Mouse (Mus musculus) layer of hippocampus, adult 18-20 months (tissue): ENCODE measurements at regions not wholly inside any gene's neighbourhood (a gene's known extent, or its start where the extent isn't known, plus 50 kb on each side); places are given as distances from the start of the nearest gene placed in this dataset.
"Not testable (repeated sequence)": the region's sequence is repeated elsewhere in the genome, so short reads cannot be mapped to it uniquely, and the experiment has no call there.

Source experiments
- DNase-seq, 2 experiments: peaks; one replicate each; pipeline ENCODE4 v3.0.0; 2022; ENCODE audit warnings: low spot score in 2 of 2

GRCm38 (mm10) chr16:65629186-65629585 is 66.7 kb upstream of the Chmp2b start:
- peak; percentile 32 to 83 for DNase-seq

DNA sequence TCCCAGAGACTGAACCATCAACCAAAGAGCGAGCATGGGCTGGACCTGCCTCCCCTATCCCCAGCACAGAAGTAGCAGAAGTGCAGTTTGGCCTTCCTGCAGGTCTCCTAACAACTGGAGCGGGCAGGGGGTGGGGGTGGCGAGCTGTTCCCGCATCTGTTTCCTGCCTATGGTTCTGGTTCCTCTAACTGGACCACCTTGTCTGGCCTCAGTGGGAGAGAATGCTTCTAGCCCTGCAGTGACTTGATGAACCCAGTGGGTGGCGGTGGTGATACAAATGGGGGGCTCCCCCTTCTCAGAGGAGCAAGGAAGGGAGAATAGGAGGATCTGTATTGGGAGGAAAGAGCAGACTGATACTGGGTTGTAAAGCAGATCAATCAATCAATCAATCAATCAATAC is 69.2 kb upstream of the Chmp2b start:
- no peak for DNase-seq

DNA sequence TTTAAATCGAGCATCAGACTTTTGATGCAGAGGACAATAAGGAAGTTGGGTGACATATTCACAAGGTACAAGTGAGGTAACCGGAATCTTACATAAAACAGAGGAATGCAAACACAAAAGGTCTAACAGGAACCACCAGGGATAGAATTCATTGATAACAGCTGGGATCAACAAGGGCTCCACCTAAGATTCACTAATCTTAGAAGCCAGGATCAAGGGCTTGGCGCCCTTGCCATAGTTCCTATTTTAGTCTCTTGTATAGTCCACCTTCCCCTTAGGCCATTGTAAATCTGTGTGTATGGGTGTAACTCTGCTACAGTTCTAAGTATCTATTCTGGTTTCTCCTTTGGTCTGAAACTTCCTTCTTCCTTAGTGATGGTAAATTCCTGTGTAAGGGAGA is 84.2 kb upstream of the Chmp2b start:
- not testable (repeated sequence) for DNase-seq

DNA sequence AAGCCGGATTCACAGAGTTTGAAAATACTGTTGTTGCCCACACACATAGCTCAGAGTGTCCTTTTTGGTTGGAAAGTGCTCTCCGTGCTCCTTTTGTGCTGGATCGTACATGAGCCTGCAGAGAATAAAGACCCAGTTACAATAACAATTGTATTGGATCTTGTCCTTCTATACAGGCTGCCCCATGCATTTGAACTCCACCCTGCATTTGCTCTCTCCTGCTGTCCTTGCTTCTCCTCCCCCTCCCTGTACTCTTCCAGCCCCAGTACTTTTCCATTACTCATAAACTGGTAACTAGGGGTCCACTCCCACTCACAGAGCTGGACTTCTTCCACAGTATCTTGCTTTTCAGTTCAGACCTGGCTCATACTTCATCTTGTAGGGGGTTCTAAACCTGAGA is 86.5 kb upstream of the Chmp2b start:
- DNase-seq = no peak

- no peak for DNase-seq
These were observed 93.0 kb upstream of the Chmp2b start for GRCm38 (mm10) chr16:65655490-65655889.

DNA sequence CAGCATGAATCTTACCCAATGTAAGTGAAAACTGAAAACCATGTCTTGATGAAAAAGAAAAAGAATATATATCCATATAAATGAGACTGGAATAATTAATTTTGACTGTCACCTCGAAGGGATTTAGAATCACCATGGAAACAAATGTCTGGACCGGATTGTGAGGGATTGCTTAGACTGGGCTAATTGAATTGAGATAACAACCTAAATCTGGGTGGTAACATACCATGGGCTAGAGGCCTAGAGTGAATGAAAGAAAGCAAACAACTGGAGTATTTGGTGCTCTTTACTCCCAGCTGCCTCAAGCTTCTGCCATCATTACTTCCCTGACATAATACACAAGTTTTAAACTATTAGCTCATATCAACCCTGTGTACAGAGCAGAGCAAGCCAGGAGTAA is 95.3 kb upstream of the Chmp2b start:
- DNase-seq = no peak

DNA sequence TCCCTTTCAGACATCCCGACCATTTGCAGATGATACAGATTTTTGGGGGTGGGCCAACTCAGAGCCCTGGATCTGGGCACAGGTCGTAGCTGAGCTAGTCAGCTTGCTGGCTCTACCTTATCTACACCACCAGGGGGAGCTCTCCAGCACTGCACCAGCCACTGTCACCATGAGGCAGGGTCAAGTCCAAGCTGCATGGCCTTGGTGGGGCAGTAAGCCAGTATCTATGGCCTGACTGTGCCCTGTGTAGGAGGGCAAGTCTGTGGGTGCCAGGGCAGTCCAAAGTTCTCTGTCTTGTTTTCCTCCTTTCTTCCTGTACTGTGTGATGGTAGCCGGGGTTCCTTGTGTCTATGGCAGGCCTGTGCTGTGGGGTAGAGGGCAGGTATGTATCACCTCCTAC is 102.3 kb upstream of the Chmp2b start:
- DNase-seq = peak in 1 of 2 experiments; percentile 14

DNA sequence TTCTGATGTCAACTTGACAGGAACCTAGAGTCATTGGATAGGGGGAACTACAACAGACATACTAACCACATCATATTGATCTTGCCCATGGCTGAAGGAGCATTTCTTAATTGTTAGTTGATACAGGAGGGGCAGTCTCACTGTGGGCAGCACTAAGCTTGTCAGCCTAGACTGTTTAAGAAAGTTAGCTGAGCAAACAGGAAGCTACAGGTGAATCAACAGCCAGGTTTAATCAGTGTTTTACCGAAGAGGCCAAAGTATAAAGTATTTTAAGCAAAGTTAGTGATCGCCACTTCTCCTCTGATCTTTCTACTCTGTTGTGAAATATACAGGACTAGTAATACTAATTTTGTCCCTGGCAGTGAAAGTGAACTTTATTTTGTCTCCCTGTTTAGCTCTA is 109.6 kb upstream of the Chmp2b start:
- no peak for DNase-seq

DNA sequence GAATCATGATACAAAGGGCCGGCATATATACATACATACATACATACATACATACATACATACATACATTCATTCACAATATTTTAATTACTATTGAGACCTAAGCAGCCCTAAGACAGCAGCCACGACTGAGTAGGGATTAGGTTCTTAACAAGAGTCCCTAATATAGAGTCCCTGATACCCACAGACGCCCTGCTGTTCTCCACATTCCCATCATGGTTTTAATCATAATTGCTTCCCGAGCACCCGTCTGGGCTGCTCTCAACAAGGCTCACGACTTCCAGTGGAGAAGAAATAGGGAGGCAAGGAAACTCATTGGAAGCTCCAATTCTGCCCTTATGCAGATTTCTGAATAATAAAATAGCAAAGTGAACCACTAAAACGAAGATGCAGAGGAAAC is 120.6 kb upstream of the Chmp2b start:
- DNase-seq = no peak

DNA sequence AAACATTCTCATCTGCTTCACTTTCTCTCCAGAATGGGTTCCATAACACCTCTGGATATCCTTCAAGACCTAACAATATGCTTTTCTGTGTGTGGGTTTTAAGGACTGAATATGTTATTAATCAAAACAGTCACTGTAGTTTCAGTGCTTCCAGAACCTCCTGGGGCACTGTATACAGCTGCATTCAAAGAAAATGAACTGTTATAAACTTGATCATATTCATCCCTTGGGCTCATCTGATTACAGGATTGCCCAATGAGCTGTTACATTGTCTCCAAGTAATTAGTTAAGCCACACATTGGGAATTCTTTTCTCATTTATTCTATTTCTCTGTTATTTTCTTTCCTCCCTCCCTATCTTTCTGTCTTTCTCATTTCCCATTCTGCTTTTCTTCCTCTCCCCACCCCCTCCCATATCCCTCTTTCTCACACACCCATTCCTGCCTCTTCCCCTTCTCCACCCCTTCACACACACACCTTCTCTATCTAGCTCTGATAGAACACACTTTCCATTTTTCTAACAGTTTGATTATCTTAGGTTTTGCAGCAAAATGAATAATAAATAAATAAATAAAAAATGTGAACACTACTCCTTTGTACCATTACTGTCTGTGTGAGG is 121.3 kb upstream of the Chmp2b start:
- no peak for DNase-seq

- DNase-seq = no peak
These were observed 121.4 kb upstream of the Vgll3 start for GRCm38 (mm10) chr16:65693626-65694025.

GRCm38 (mm10) chr16:65715631-65716030 is 99.4 kb upstream of the Vgll3 start:
- no peak for DNase-seq

GRCm38 (mm10) chr16:65718791-65719472 is 96.1 kb upstream of the Vgll3 start:
- no peak for DNase-seq

GRCm38 (mm10) chr16:65720953-65721352 is 94.1 kb upstream of the Vgll3 start:
- DNase-seq = no peak

DNA sequence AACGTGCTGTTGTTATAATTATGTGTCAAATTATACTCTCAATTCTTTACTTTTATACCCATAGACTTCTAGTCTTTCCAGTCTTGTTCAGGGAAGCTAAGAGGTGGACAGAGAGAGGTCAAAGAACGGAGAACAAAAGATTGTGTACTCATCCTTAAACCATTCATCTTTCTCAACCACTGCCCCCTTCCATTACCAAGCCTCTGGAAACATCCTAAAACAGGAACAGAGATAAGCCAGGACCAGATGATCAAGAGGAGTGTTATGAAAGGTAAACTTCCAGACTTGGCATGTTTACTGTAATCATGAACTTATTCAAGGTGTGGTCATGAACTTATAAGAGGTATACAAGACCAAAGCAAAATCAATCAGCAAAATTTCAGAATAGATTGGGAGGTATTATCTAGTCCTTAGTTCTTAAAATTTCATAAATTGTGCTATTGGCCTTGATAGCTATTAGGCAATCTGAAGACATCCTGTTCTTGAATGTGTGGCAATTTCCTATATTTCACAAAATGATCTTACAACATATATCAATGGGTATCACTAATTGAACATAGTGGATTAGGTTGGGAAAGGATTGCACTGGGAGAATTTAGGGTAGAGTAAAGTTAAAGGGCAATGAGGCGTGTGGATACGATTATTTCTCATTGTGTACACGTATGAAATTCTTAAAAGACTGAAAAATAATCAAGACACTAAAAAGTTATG is 89.3 kb upstream of the Vgll3 start:
- DNase-seq = no peak

DNA sequence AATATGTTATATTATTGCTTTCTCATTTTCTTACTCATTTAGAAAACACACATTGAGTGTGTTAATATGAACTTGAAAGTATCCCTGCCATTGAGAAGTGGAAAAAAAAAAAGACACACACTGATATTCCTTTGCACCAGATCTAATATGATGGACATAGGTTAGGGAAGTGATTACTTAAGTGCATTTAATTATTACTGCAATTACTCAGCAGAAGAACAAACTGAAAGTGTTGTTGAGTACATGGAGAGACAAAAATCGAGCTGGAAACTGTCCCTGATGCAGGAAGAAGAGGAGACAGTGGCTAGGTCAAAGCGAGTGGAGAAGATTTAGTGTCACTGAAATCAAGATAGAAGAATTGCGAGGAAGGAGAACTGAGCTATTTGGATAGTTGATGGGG is 88.8 kb upstream of the Vgll3 start:
- DNase-seq = no peak

DNA sequence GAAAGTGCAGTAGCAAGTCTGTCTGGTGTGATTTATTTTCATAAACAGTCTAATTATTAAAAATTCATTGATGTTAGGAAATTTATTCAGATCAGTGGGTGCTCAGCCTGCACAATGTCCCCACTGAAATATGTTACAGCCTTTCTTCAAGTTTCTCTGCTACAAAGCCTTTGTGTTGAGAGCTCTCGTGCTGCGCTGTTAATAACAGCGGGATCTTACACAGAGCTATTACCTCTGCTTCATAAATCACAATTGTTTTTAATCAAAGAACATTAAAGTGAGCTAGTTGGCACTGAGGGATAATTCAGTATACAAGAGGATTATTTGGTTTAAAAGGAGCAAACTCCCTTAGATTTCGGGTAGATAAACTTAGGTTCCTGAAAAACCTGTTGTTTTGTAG is 85.7 kb upstream of the Vgll3 start:
- DNase-seq = no peak

DNA sequence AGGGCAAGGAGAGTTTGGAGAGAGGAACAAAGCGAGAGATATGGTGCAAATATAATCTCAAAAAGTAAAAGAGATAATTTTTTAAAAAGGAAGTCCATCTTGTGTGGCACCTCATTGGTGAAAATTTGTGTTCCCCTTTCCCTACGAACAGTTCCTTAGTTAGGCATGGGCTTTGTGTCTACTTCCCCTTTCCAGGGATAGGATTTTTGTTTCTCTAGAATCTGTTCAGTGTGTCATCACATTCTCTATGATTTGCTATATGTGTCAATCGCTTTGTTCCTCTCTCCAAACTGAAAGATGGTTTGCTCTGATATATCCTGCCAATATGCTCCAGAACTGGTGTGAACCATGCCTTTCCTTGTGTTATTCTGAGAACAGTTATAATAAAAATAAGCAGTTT is 75.4 kb upstream of the Vgll3 start:
- no peak for DNase-seq

GRCm38 (mm10) chr16:65742951-65743350 is 72.1 kb upstream of the Vgll3 start:
- DNase-seq = no peak

GRCm38 (mm10) chr16:65755667-65756066 is 59.4 kb upstream of the Vgll3 start:
- no peak for DNase-seq
